Mouse (Mus musculus) MEL (cell line): ENCODE results near the gene Htr2b. TPM values are rescaled to one million over a fixed set of nuclear protein-coding genes. Genes with fewer than 3 reads are reported as not detected.
A peak's percentile ranks its signal among the peaks of the same experiment; 100 is the strongest.

Source experiments
- DNase-seq: peaks from one replicate; pipeline ENCODE4 v3.0.0; 2011; ENCODE audit warnings: low read depth, low spot score
- H3K27ac ChIP-seq: 2 replicates; pipeline ENCODE4 v1.5.1; 2012; ENCODE audit warnings: low read depth, mild to moderate bottlenecking, control low read depth, low read length, moderate library complexity; ENCODE audit not compliant: control insufficient read depth
- H3K27me3 ChIP-seq, 2 experiments: fragments of 150-350 bp in 1 of 2; sonication (generic) in 1 of 2; 2 replicates each; pipeline ENCODE4 v1.6.1; 2012; ENCODE audit warnings: low read length in 2 of 2, mild to moderate bottlenecking in 2 of 2, improper control_type of control experiment in 1 of 2, moderate library complexity in 1 of 2; ENCODE audit not compliant: insufficient read depth in 2 of 2, control insufficient read depth in 1 of 2
- H3K36me3 ChIP-seq, 2 experiments: 2 replicates each; pipeline ENCODE4 v1.6.1; 2012 to 2014; ENCODE audit warnings: low read length in 2 of 2, improper control_type of control experiment in 1 of 2, inconsistent platforms in 1 of 2, mild to moderate bottlenecking in 1 of 2; ENCODE audit not compliant: insufficient read depth in 2 of 2, control insufficient read depth in 1 of 2
- H3K4me1 ChIP-seq, 2 experiments: fragments of 150-350 bp in 1 of 2; sonication (generic) in 1 of 2; 2 replicates each; pipeline ENCODE4 v1.6.1; 2012; ENCODE audit warnings: low read length in 2 of 2, improper control_type of control experiment in 1 of 2, mild to moderate bottlenecking in 1 of 2; ENCODE audit not compliant: insufficient read depth in 2 of 2, control insufficient read depth in 1 of 2
- H3K4me3 ChIP-seq, 2 experiments: fragments of 150-350 bp in 1 of 2; sonication (generic) in 1 of 2; 2 replicates each; pipeline ENCODE4 v1.5.1; 2012; ENCODE audit warnings: low read depth in 2 of 2, low read length in 2 of 2, mild to moderate bottlenecking in 2 of 2, moderate library complexity in 2 of 2, control low read depth in 1 of 2, improper control_type of control experiment in 1 of 2; ENCODE audit not compliant: control insufficient read depth in 1 of 2, insufficient read depth in 1 of 2
- H3K79me2 ChIP-seq: 2 replicates; pipeline ENCODE4 v1.6.1; 2012; ENCODE audit warnings: mild to moderate bottlenecking, low read length, moderate library complexity; ENCODE audit not compliant: control insufficient read depth, poor library complexity, insufficient read depth
- H3K9ac ChIP-seq: 2 replicates; pipeline ENCODE4 v1.6.1; 2012; ENCODE audit warnings: low read depth, mild to moderate bottlenecking, control low read depth, low read length, moderate library complexity; ENCODE audit not compliant: control insufficient read depth, poor library complexity, severe bottlenecking
- H3K9me3 ChIP-seq: fragments of 150-350 bp; sonication (generic); replicated peaks from 2 replicates; pipeline ENCODE4 v1.6.1; 2012; ENCODE audit warnings: mild to moderate bottlenecking, low read length, improper control_type of control experiment, moderate library complexity; ENCODE audit not compliant: insufficient read depth
- CHD1 ChIP-seq: IDR thresholded peaks from 2 replicates; pipeline ENCODE4 v1.6.1; 2012; ENCODE audit warnings: low read depth, mild to moderate bottlenecking, inconsistent platforms, low read length, improper control_type of control experiment
- CTCF ChIP-seq, 3 experiments: IDR thresholded peaks in 2 of 3; conservative IDR thresholded peaks in 1 of 3; 2 replicates each; pipeline ENCODE4 v1.5.1; 2011 to 2012; ENCODE audit warnings: low read length in 3 of 3, low read depth in 2 of 3, mild to moderate bottlenecking in 2 of 3, improper control_type of control experiment in 1 of 3, inconsistent platforms in 1 of 3, mixed read lengths in 1 of 3, moderate library complexity in 1 of 3; ENCODE audit not compliant: control insufficient read depth in 1 of 3, insufficient read depth in 1 of 3, poor library complexity in 1 of 3, severe bottlenecking in 1 of 3
- E2F4 ChIP-seq: IDR thresholded peaks from 2 replicates; pipeline ENCODE4 v1.6.1; 2011; ENCODE audit warnings: low read depth, low read length, improper control_type of control experiment, borderline replicate concordance
- EP300 ChIP-seq, 2 experiments: IDR thresholded peaks; 2 replicates each; pipeline ENCODE4 v1.6.1; 2011; ENCODE audit warnings: improper control_type of control experiment in 2 of 2, low read length in 2 of 2, low read depth in 1 of 2, mild to moderate bottlenecking in 1 of 2
- ETS1 ChIP-seq: IDR thresholded peaks from 2 replicates; pipeline ENCODE4 v1.6.1; 2012; ENCODE audit warnings: low read depth, mild to moderate bottlenecking, inconsistent platforms, low read length, improper control_type of control experiment, moderate library complexity
- GABPA ChIP-seq: IDR thresholded peaks from 2 replicates; pipeline ENCODE4 v1.6.1; 2012; ENCODE audit warnings: low read depth, mild to moderate bottlenecking, inconsistent platforms, low read length, improper control_type of control experiment, moderate library complexity
- GATA1 ChIP-seq: IDR thresholded peaks from 2 replicates; pipeline ENCODE4 v1.6.1; 2011; ENCODE audit warnings: low read depth, low read length, improper control_type of control experiment
- JUND ChIP-seq: IDR thresholded peaks from 2 replicates; pipeline ENCODE4 v1.6.1; 2011; ENCODE audit warnings: low read depth, mild to moderate bottlenecking, improper control_type of control experiment, low read length
- KAT2A ChIP-seq: conservative IDR thresholded peaks from 2 replicates; pipeline ENCODE4 v1.6.1; 2012; ENCODE audit warnings: low read depth, low read length, improper control_type of control experiment, inconsistent platforms
- MAX ChIP-seq: IDR thresholded peaks from 2 replicates; pipeline ENCODE4 v1.6.1; 2011; ENCODE audit warnings: low read length, improper control_type of control experiment
- MXI1 ChIP-seq: IDR thresholded peaks from 2 replicates; pipeline ENCODE4 v1.6.1; 2011; ENCODE audit warnings: mild to moderate bottlenecking, low read depth, low read length, improper control_type of control experiment
- MYB ChIP-seq: IDR thresholded peaks from 2 replicates; pipeline ENCODE4 v1.6.1; 2011; ENCODE audit warnings: mild to moderate bottlenecking, low read depth, low read length, improper control_type of control experiment
- POLR2A ChIP-seq, 2 experiments: IDR thresholded peaks; 2 replicates each; pipeline ENCODE4 v1.6.1; 2011 to 2012; ENCODE audit warnings: low read length in 2 of 2, mild to moderate bottlenecking in 2 of 2, control low read depth in 1 of 2, improper control_type of control experiment in 1 of 2, low read depth in 1 of 2, moderate library complexity in 1 of 2; ENCODE audit not compliant: control insufficient read depth in 1 of 2, insufficient read depth in 1 of 2, poor library complexity in 1 of 2
- POLR2AphosphoS2 ChIP-seq: IDR thresholded peaks from 2 replicates; pipeline ENCODE4 v1.6.1; 2011; ENCODE audit warnings: low read length, improper control_type of control experiment
- RAD21 ChIP-seq: IDR thresholded peaks from 2 replicates; pipeline ENCODE4 v1.6.1; 2011; ENCODE audit warnings: mild to moderate bottlenecking, low read depth, low read length, improper control_type of control experiment
- RCOR1 ChIP-seq: IDR thresholded peaks from 2 replicates; pipeline ENCODE4 v1.6.1; 2012; ENCODE audit warnings: low read depth, mild to moderate bottlenecking, inconsistent platforms, low read length, improper control_type of control experiment
- SMC3 ChIP-seq: IDR thresholded peaks from 2 replicates; pipeline ENCODE4 v1.6.1; 2011; ENCODE audit warnings: low read depth, low read length, improper control_type of control experiment
- TBP ChIP-seq: IDR thresholded peaks from 2 replicates; pipeline ENCODE4 v1.8.0; 2011; ENCODE audit warnings: low read depth, low read length, improper control_type of control experiment
- ZC3H11A ChIP-seq: IDR thresholded peaks from 2 replicates; pipeline ENCODE4 v1.6.1; 2012; ENCODE audit warnings: low read depth, mild to moderate bottlenecking, inconsistent platforms, low read length, improper control_type of control experiment
- ZKSCAN1 ChIP-seq: IDR thresholded peaks from 2 replicates; pipeline ENCODE4 v1.6.1; 2012; ENCODE audit warnings: low read depth, mild to moderate bottlenecking, inconsistent platforms, low read length, improper control_type of control experiment, moderate library complexity
- ZMIZ1 ChIP-seq: IDR thresholded peaks from 2 replicates; pipeline ENCODE4 v1.6.1; 2012; ENCODE audit warnings: low read depth, mild to moderate bottlenecking, inconsistent platforms, low read length, improper control_type of control experiment, moderate library complexity
- ZNF384 ChIP-seq: IDR thresholded peaks from 2 replicates; pipeline ENCODE4 v1.6.1; 2012; ENCODE audit warnings: low read depth, mild to moderate bottlenecking, inconsistent platforms, low read length, improper control_type of control experiment
- polyA plus RNA-seq, 2 experiments: library from polyadenylated mRNA; stranded (reverse) in 1 of 2; unstranded in 1 of 2; fragments of >175 nt in 1 of 2; fragments of >200 nt in 1 of 2; gene quantifications; 2 replicates each; pipeline versions ENCODE4 v1.2.1 to v1.2.4; 2012; ENCODE audit warnings: low replicate concordance in 2 of 2, low read depth in 1 of 2; ENCODE audit not compliant: insufficient read length in 2 of 2, insufficient read depth in 1 of 2, missing spikeins in 1 of 2
- total RNA-seq: library from RNA; depleted of rRNA; stranded (reverse); fragments of 300-350 nt; gene quantifications from 2 replicates; pipeline ENCODE4 v1.2.3, GENCODE M21; 2012

The Htr2b gene
- total and polyA plus RNA-seq, 3 experiments, result 0.15 to 0.22 TPM; not detected in 1

DNA sequence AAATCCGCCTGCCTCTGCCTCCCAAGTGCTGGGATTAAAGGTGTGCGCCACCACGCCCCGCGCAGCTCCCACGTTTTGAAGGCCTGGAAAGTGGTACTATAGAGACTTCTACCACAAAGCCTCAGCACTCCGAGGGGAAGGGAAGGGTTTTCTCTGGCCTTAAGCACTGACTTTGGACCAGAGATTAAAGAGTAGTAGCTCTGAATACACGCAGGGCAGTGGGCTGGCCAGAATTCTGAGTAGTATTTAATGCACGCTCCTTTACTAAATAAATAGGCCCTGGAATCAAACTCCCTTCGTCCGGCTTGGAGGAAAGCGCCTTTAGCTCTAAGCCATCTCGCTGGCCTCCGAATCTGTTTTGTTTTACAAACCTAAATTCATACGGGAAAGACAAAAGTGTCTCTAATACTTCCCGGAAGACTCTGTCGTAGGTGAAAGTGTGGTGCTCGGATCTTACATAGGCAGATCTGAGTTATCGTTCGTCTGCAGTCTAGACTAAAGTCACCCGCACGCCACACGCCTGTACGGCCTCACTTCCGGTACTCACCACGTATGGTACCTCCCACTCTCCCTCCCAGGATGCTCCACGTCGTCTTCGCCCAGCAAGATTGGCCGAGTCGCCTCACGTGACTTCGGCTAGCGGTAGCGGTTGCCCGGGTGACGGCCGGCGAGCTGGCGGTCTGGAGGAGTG lies 42.5 kb upstream of the Htr2b start, which contains the start of gene Armc9 (continued):
- no peak for TF ChIP-seq E2F4
- no peak for TF ChIP-seq SMC3
- no peak for TF ChIP-seq ZMIZ1
- no peak for TF ChIP-seq ZC3H11A
- TF ChIP-seq KAT2A, result no peak; the same call in 1 of the 2 replicates
- no peak for TF ChIP-seq GABPA
- TF ChIP-seq MAX, result peak; percentile 98
- no peak for TF ChIP-seq ZNF384
- no peak for TF ChIP-seq JUND
- TF ChIP-seq MXI1, result peak; percentile 96
- no peak for TF ChIP-seq CHD1
- no peak for TF ChIP-seq MYB
- no peak for TF ChIP-seq EP300 (IDR thresholded peaks at IDR 0.05; ENCODE audit: low read depth in 1 of 2, low read length in 2 of 2)
- TF ChIP-seq GATA1, result no peak
- TF ChIP-seq ETS1, result peak; percentile 32; the same call in 1 of the 2 replicates
- TF ChIP-seq ZKSCAN1, result no peak
- peak; percentile 52 to 96; a peak in 2 of 4 replicates for TF ChIP-seq POLR2A (IDR thresholded peaks at IDR 0.05; ENCODE audit: control insufficient read depth in 1 of 2, insufficient read depth in 1 of 2, low read depth in 1 of 2, low read length in 2 of 2, poor library complexity in 1 of 2)
- no peak for TF ChIP-seq RCOR1
- peak; percentile 92 for TF ChIP-seq TBP
- TF ChIP-seq CTCF (IDR thresholded peaks at IDR 0.05 in 2 of 3, conservative IDR thresholded peaks at IDR 0.05 in 1 of 3; ENCODE audit: control insufficient read depth in 1 of 3, insufficient read depth in 1 of 3, low read depth in 2 of 3, low read length in 3 of 3, poor library complexity in 1 of 3, severe bottlenecking in 1 of 3), result no peak

DNA sequence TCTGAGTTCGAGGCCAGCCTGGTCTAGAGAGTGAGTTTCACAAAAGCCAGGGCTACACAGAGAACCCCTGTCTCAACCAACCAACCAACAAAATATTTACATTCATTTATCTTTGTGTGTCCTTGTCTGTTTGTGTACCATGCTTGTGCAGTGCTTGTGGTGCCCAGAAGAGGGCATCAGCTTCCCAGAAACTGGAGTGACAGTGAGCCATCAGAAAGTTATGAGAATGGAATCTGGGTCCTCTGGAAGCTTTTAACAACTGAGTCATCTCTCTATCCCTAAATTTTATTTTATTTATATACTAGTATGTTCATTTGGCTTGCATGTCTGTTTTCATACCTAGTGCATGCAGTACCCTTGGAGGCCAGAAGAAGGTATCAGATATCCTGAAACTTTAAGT lies 40.8 kb upstream of the Htr2b start:
- Histone ChIP-seq H3K79me2 (no peaks in the 10 kb centered on the region; the same call in 1 of the 2 replicates), H3K36me3 (peaks cover 0 to 5% of the 10 kb centered on the region in 2 experiments; a peak in 2 of 4 replicates), H3K4me3 (no peak overlapping the region), H3K9ac (no peak overlapping the region), H3K4me1 (peaks cover 3 to 7% of the 10 kb centered on the region in 2 experiments; a peak in 2 of 4 replicates), H3K27ac (no peak overlapping the region), H3K27me3 (no peaks in the 10 kb centered on the region), H3K9me3 (no peaks in the 10 kb centered on the region)
- TF ChIP-seq ZC3H11A (peak; percentile 39), RCOR1 (no peak), GATA1 (no peak), SMC3 (peak; percentile 55), RAD21 (peak; percentile 52), POLR2AphosphoS2 (no peak), CTCF (IDR thresholded peaks at IDR 0.05 in 2 of 3, conservative IDR thresholded peaks at IDR 0.05 in 1 of 3; ENCODE audit: control insufficient read depth in 1 of 3, insufficient read depth in 1 of 3, low read depth in 2 of 3, low read length in 3 of 3, poor library complexity in 1 of 3, severe bottlenecking in 1 of 3) (peak; percentile 59 to 71 (median 68)), MXI1 (no peak)
- peak; percentile 62 for DNase-seq
